Mouse (Mus musculus) myocyte (in vitro differentiated cells): ENCODE measurements at regions not wholly inside any gene's neighbourhood (a gene's known extent, or its start where the extent isn't known, plus 50 kb on each side); places are given as distances from the start of the nearest gene placed in this dataset.
"Not testable (repeated sequence)": the region's sequence is repeated elsewhere in the genome, so short reads cannot be mapped to it uniquely, and the experiment has no call there.

Experiments
- H3K27me3 ChIP-seq: one replicate; pipeline ENCODE4 v1.6.1; 2011; ENCODE audit not compliant: control insufficient read depth, insufficient read depth, insufficient read length
- H3K36me3 ChIP-seq: one replicate; pipeline ENCODE4 v1.6.1; 2011; ENCODE audit not compliant: control insufficient read depth, insufficient read depth
- H3K4me2 ChIP-seq: one replicate; pipeline ENCODE4 v1.6.1; 2011; ENCODE audit warnings: low read depth, control low read depth
- H3K4me3 ChIP-seq: one replicate; pipeline ENCODE4 v1.5.1; 2011; ENCODE audit warnings: mild to moderate bottlenecking, control low read depth, moderate library complexity
- H3K79me2 ChIP-seq: one replicate; pipeline ENCODE4 v1.6.1; 2011; ENCODE audit not compliant: control insufficient read depth, insufficient read depth
- H3ac ChIP-seq: one replicate; pipeline ENCODE4 v1.6.1; 2011; ENCODE audit not compliant: control insufficient read depth, insufficient read length
- CEBPB ChIP-seq: IDR thresholded peaks from 2 replicates; pipeline ENCODE4 v1.6.1; 2011; ENCODE audit warnings: mild to moderate bottlenecking, moderate library complexity; ENCODE audit not compliant: poor library complexity, insufficient read depth, severe bottlenecking
- E2F4 ChIP-seq: IDR thresholded peaks from one replicate; pipeline ENCODE4 v1.6.1; 2011; ENCODE audit warnings: mild to moderate bottlenecking, control low read depth, moderate library complexity; ENCODE audit not compliant: insufficient read depth
- MAX ChIP-seq: IDR thresholded peaks from one replicate; pipeline ENCODE4 v1.6.1; 2011; ENCODE audit warnings: low read depth, mild to moderate bottlenecking, control low read depth
- MYOD1 ChIP-seq, 3 experiments: IDR thresholded peaks; one replicate each; pipeline ENCODE4 v1.6.1; 2011; ENCODE audit warnings: control low read depth in 2 of 3, low read depth in 2 of 3, mild to moderate bottlenecking in 2 of 3, moderate library complexity in 1 of 3; ENCODE audit not compliant: insufficient read length in 2 of 3, control insufficient read depth in 1 of 3
- MYOG ChIP-seq, 3 experiments: IDR thresholded peaks; one replicate each; pipeline ENCODE4 v1.6.1; 2011; ENCODE audit warnings: control low read depth in 2 of 3, low read depth in 2 of 3, mild to moderate bottlenecking in 2 of 3; ENCODE audit not compliant: insufficient read length in 2 of 3, control insufficient read depth in 1 of 3, insufficient read depth in 1 of 3
- POLR2A ChIP-seq: IDR thresholded peaks from one replicate; pipeline ENCODE4 v1.6.1; 2011; ENCODE audit warnings: low read depth, mild to moderate bottlenecking, control low read depth, moderate library complexity; ENCODE audit not compliant: insufficient read length
- POLR2AphosphoS2 ChIP-seq: IDR thresholded peaks from one replicate; pipeline ENCODE4 v1.6.1; 2011; ENCODE audit warnings: low read depth, control low read depth; ENCODE audit not compliant: insufficient read length
- REST ChIP-seq: IDR thresholded peaks from one replicate; pipeline ENCODE4 v1.6.1; 2011; ENCODE audit warnings: mild to moderate bottlenecking, control low read depth, moderate library complexity; ENCODE audit not compliant: insufficient read depth, insufficient read length
- SRF ChIP-seq: IDR thresholded peaks from one replicate; pipeline ENCODE4 v1.6.1; 2011; ENCODE audit warnings: low read depth; ENCODE audit not compliant: control insufficient read depth, insufficient read length
- TCF12 ChIP-seq: IDR thresholded peaks from one replicate; pipeline ENCODE4 v1.6.1; 2011; ENCODE audit warnings: mild to moderate bottlenecking, control low read depth; ENCODE audit not compliant: poor library complexity, insufficient read depth, severe bottlenecking
- TCF3 ChIP-seq: IDR thresholded peaks from one replicate; pipeline ENCODE4 v1.6.1; 2011; ENCODE audit warnings: low read depth, control low read depth; ENCODE audit not compliant: insufficient read length
- USF1 ChIP-seq: IDR thresholded peaks from one replicate; pipeline ENCODE4 v1.6.1; 2011; ENCODE audit warnings: low read depth, mild to moderate bottlenecking, control low read depth, moderate library complexity

DNA sequence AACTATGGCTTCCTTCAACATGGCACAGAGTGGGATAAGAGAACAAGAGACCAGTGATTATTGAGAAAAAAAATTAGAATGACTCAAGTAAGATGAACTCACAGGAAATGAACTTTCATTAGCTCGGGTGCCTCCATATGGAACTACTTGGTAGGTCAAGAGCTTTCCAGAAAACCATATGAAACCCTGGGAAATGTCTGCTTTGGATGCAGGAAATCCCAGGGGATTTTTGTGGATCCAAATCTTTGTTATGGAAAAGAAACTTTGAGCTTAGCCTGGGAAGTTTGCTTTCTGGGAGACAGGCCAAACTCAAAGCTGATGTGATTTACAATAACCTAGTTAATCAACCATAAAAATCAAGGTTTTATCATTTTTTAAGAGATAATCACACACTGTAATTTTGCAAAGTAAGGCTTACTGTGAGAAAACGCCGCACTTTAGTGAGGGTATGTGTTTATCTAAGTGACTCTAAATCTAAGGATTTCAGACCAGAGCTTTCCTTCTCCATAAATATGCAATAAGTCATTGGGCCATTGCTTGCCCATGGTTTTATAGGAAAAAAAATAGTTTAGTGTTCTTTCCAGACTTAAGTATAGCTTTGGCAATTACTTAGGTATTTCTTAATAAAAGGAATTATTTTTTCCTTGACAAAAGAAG is 767.0 kb upstream of the Impad1 start:
- Histone ChIP-seq H3K4me3 (no peak overlapping the region), H3K36me3 (no peaks in the 10 kb centered on the region), H3K4me2 (no peak overlapping the region), H3ac (no peak overlapping the region), H3K79me2 (no peaks in the 10 kb centered on the region), H3K27me3 (no peaks in the 10 kb centered on the region)
- no peak for TF ChIP-seq MYOD1 (IDR thresholded peaks at IDR 0.05; ENCODE audit: control insufficient read depth in 1 of 3, insufficient read length in 2 of 3, low read depth in 2 of 3)
- no peak for TF ChIP-seq MYOG (IDR thresholded peaks at IDR 0.05; ENCODE audit: control insufficient read depth in 1 of 3, insufficient read depth in 1 of 3, insufficient read length in 2 of 3, low read depth in 2 of 3)
- TF ChIP-seq TCF12 = no peak
- TF ChIP-seq MAX = no peak
- TF ChIP-seq SRF = no peak
- TF ChIP-seq POLR2A = no peak
- no peak for TF ChIP-seq TCF3
- no peak for TF ChIP-seq E2F4
- no peak for TF ChIP-seq REST
- TF ChIP-seq USF1 = no peak
- TF ChIP-seq CEBPB = no peak
- no peak for TF ChIP-seq POLR2AphosphoS2

DNA sequence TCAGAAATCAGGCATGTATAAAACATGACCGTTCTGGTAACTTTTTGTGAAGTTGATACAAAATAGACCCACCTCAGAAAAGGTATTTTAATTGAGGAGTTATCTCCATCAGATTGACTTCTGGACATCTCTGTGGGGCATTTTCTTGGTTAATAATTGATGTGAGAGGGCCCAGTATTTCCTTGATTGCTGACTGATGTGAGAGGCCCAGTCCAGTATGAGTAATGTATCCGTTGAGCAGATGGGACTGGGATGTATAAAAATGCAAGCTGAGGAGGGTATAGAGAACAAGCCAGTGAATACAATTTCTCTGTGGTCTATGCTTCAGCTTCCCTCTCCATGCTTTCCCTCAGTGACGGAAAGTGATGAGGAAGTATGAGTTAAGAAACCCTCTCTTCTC is 747.0 kb upstream of the Impad1 start:
- Histone ChIP-seq H3K4me3 (no peak overlapping the region), H3K79me2 (no peaks in the 10 kb centered on the region), H3K4me2 (no peak overlapping the region), H3K36me3 (no peaks in the 10 kb centered on the region), H3ac (no peak overlapping the region), H3K27me3 (no peaks in the 10 kb centered on the region)
- TF ChIP-seq TCF12 (no peak), MYOG (IDR thresholded peaks at IDR 0.05; ENCODE audit: control insufficient read depth in 1 of 3, insufficient read depth in 1 of 3, insufficient read length in 2 of 3, low read depth in 2 of 3) (no peak), MYOD1 (IDR thresholded peaks at IDR 0.05; ENCODE audit: control insufficient read depth in 1 of 3, insufficient read length in 2 of 3, low read depth in 2 of 3) (no peak), POLR2AphosphoS2 (no peak), POLR2A (no peak), USF1 (no peak), TCF3 (no peak), CEBPB (no peak), MAX (no peak), REST (no peak), SRF (no peak), E2F4 (no peak)

DNA sequence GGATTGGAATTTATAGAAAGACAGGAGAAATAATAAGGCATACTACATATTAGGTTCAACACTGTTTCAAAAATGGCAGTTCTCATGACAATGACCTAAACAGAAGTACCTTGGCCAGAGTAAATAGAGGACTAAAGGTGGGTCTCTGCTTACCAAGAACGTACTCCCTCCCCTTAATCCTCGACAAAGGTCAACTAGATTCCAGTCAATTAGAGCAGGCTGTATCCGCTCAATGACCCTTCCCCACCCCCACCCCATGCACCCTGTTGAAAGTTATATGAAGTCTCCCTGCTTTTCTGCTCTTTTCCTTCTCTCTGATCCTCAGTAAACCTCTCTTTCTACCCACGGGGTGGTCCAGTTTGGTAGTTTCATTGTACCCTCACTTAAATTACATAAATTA is 737.3 kb upstream of the Impad1 start:
- TF ChIP-seq MYOD1 (IDR thresholded peaks at IDR 0.05; ENCODE audit: control insufficient read depth in 1 of 3, insufficient read length in 2 of 3, low read depth in 2 of 3) (no peak), TCF3 (no peak), POLR2A (no peak), MAX (no peak), MYOG (IDR thresholded peaks at IDR 0.05; ENCODE audit: control insufficient read depth in 1 of 3, insufficient read depth in 1 of 3, insufficient read length in 2 of 3, low read depth in 2 of 3) (no peak), E2F4 (no peak), CEBPB (no peak), REST (no peak), USF1 (no peak)
- H3K4me3 ChIP-seq = no peak overlapping the region
- no peak overlapping the region for H3ac ChIP-seq
- H3K79me2 ChIP-seq = no peaks in the 10 kb centered on the region
- H3K36me3 ChIP-seq = no peaks in the 10 kb centered on the region
- no peaks in the 10 kb centered on the region for H3K27me3 ChIP-seq
- no peak overlapping the region for H3K4me2 ChIP-seq

DNA sequence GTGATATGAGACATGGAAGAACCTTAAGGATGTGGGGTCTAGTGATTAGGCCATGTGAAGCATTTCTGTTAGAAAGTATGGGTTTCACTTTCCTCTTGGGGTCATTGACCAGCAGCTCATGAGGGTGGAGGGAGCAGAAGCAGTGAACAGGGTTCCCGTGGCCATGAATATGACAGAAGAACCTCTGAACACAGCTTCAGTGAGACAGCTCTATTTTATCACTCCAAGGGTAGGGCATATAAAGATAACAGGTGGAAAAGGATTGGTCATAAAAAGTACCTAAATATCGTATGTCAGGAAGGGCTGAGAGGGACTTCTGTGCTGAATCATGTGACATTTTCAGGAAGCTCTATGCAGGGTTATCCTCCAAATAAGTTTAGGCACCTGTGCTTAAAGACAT is 725.4 kb upstream of the Impad1 start:
- no peak overlapping the region for H3K4me2 ChIP-seq
- H3K36me3 ChIP-seq = no peaks in the 10 kb centered on the region
- no peak for TF ChIP-seq POLR2AphosphoS2
- no peak for TF ChIP-seq TCF3
- no peak for TF ChIP-seq SRF
- no peak for TF ChIP-seq MYOD1 (IDR thresholded peaks at IDR 0.05; ENCODE audit: control insufficient read depth in 1 of 3, insufficient read length in 2 of 3, low read depth in 2 of 3)
- TF ChIP-seq POLR2A = no peak
- no peak for TF ChIP-seq TCF12
- no peak for TF ChIP-seq MAX
- TF ChIP-seq E2F4 = no peak
- TF ChIP-seq MYOG (IDR thresholded peaks at IDR 0.05; ENCODE audit: control insufficient read depth in 1 of 3, insufficient read depth in 1 of 3, insufficient read length in 2 of 3, low read depth in 2 of 3) = no peak
- no peak for TF ChIP-seq USF1
- TF ChIP-seq REST = no peak
- no peak for TF ChIP-seq CEBPB
- H3ac ChIP-seq = no peak overlapping the region
- no peak overlapping the region for H3K4me3 ChIP-seq
- H3K79me2 ChIP-seq = no peaks in the 10 kb centered on the region
- H3K27me3 ChIP-seq = no peaks in the 10 kb centered on the region

DNA sequence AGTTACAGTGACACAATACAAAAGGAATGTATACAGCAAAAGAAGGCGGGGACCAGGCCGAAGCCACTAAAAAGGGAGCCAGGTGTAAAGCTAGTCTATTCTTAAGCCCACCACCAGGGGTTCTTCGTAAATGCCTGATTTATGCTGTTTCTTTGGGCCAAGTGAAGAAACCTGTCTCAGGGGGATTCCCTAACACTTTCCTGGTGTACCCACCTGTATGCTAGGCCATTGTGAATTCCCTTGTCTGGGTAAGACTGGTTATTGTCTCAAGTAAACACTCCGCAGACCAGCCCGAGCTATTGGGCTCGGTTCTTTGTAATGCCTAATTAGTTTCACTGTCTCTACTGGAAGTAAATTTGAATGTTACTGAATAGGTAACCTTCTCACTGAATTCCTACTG is 722.3 kb upstream of the Impad1 start:
- H3K27me3 ChIP-seq, H3ac ChIP-seq, H3K36me3 ChIP-seq, H3K79me2 ChIP-seq, H3K4me3 ChIP-seq, H3K4me2 ChIP-seq: not testable (repeated sequence)
